Mouse (Mus musculus) urinary bladder, postnatal 36 days (tissue): Measurements from ENCODE around the gene Mgat4a.
"Not testable (repeated sequence)": the region's sequence is repeated elsewhere in the genome, so short reads cannot be mapped to it uniquely, and the experiment has no call there.

Experiments
- DNase-seq, 2 experiments: peaks; one replicate each; pipeline ENCODE4 v3.0.0; 2022; ENCODE audit warnings: low spot score in 2 of 2, mixed read lengths in 1 of 2

Gene Mgat4a

DNA sequence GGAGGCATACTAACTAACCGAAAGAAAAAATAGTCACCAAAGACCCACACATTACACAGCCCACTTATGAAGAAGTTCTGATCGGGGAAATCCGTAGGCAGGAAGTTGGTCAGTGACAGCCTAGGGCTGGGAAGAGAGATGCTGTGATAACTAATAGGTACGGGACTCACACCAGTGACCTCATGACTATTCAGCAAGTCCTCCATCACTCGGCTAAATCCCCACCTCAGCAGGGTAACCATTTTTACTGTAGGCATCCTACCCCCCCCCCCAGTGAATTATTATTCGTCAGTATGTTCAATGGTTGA, 8.3 kb downstream of the Mgat4a start:
- no peak for DNase-seq

DNA sequence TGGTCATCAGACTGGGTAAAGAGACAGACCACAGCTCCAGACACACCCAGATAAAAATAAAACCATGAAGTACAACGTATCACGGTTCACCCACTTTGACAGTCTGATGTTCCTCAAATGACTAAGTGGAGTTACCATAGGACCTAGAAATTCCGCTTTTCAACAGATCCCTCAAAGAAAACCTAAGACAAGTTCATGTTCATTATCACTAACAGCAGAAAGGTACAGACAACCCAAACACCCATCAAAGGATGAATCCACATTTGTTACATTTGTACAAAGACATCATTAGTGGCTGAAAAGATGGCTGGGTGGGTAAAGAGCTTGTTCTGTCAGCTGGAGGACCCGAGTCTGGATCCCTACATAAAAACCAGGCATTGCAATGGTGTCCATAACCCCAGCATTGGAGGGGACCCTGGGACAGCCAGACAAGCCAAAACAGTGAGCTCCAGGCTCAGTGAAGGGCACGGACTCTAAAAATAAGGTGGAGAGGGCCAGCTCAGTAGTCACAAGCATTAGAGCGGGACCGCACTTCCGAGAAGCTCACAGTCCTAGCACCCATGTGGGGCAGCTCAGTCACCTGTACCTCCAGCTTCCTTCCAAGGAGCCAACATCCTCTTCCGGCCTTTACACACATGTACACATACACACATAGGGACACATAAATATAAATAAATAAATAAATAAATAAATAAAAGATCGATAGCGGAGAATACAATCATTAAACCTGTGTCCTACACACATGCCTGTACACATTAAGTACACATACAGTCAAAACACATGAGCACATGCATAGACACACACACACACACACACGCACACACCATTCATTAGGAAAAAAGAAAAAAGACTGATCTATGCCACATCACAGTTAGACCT, 8.9 kb downstream of the Mgat4a start:
- DNase-seq = no peak

DNA sequence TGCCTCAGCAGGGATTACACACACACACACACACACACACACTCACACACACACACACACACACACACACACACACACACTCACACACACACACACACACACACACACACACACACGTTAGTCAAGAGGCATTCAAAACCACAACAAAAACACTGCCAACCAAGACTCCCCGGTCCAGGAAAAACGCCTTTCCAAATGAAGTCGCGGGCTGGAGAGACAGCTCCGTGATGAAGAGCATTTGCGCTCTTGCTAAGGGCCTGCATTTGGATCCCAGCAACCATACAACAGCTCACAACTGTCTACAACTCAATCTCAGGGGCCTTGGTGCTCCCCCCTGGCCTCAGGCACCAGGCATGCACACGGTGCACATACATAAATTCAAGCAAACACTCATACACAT, 10.8 kb downstream of the Mgat4a start:
- no peak for DNase-seq

DNA sequence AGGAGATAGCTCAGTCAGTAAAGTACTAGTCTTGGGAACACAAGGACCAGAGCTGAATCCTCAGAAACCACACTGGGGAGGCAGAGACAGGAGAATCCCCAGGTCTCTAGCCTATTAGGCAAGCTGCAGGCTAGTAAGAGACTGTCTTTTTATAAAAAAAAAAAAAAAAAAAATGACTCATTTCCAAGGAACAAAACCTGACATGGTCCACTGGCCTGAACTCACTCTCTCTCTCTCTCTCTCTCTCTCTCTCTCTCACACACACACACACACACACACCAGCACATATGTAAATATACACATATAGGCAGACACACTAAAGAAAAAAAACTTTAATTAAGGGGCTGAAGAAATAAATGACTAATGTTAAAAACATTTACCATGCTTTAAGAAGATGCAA, 14.6 kb downstream of the Mgat4a start:
- no peak for DNase-seq

DNA sequence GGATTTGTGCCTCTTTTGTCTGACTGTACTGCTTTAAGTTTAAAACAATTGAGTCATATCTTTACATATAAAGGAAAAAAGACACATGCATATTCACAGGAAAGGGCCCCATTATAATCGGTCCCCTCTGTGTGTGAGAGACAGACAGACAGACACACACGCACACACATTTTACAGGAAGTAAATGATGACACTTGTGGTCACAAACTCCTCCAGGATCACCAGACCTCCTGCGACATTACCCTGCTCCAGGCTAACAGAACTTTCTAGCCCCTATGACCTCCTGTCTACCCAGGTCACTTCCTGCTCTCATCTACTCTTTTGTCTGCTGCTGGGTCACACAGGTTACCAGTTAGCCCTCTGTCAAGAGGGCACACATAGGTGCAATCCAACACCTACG, 16.1 kb downstream of the Mgat4a start:
- no peak for DNase-seq

DNA sequence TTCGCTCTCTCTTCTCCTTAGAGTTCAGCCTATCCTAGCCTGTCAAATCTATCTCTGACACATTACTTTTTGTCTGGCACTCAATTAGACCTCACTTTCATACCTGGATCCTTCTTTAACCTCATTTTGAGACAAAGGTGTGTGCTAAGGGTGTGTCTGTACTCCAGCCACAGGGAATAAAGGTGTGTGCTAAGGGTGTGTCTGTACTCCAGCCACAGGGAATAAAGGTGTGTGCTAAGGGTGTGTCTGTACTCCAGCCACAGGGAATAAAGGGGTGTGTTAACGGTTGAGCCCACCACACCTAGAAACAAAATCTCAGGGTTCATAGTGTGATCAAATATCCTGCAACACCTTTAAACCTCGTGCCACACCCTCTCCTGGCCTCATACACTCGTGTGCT, 16.7 kb downstream of the Mgat4a start:
- DNase-seq = not testable (repeated sequence)

DNA sequence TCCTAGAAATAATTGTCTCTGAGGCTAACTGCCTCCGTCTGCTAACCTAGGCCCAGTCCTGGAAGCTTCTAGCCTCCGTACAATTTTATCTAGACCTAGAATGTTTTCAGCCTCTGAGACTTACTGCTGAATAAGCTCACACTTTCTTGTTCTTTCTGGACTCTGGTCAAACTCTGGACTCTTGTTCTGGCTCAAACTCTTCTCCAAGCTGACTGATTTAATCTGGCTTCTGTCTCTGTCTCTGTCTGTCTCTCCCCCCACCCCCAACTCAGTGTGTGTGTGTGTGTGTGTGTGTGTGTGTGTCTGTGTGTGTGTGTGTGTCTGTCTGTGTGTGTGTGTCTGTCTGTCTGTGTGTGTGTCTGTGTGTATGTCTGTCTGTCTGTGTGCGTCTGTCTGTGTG, 17.3 kb downstream of the Mgat4a start:
- DNase-seq = not testable (repeated sequence)

DNA sequence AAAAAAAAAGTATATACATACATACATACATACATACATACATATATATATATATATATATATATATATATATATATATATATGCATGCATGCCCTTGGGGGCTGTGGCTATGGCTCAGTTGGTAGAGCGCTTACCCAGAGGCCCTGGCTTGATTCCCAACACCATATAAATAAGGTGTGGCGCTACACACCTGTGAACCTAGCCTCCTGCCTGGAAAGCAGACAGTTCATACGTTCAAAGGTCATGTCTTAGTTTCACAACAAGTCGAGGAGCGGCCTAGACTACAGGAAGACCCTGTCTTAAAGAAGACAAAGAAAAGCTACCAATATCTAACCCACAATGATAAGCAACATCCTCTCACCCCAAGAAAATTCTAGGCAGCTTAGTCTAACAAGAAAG, 18.7 kb downstream of the Mgat4a start:
- DNase-seq = no peak

DNA sequence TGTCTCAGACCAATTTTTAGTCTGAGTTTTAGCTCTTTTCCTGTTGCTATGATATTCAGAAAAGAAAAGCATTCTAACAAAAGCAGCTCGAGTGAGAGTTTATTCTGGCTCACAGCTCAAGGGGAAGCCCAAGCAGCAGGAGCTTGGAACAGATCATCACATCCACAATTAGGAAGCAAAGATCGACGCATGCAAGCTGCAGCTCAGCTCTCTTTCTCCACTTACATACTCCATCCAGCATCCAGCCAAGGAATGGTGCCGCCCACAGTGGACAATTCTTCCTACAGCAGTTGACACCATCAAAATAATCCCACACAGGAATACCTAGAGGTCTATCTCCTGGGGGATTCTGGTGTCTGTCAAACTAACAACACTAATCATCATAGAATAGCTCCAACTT, 22.0 kb downstream of the Mgat4a start:
- DNase-seq = no peak

DNA sequence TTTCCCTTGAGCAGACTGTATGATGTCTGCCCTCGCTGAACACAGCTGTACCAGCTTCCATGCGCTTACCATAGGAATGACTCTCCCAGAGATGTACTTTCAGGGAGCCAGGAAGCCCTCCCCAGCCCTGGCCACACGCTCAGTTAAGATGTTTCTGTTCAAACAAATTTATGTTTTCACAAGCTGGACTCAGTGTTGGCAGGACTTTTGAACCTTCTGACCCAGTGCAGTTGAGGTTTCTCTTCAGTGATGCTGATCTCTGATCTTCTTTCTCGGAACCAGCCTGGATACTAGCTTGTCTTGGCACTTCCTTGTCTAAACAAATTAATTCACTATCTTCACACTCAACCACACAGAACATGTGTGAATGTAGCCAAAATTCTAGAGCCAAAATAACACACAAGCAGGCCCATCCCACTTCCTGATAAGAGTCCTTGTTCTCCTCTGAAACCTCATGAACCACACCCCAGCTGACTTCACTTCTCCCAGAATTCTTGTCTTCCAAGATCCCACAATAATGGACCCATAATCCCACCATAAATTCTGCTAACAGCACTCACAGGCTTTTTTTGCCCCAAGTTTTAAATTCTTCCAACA, 22.6 kb downstream of the Mgat4a start:
- no peak for DNase-seq

DNA sequence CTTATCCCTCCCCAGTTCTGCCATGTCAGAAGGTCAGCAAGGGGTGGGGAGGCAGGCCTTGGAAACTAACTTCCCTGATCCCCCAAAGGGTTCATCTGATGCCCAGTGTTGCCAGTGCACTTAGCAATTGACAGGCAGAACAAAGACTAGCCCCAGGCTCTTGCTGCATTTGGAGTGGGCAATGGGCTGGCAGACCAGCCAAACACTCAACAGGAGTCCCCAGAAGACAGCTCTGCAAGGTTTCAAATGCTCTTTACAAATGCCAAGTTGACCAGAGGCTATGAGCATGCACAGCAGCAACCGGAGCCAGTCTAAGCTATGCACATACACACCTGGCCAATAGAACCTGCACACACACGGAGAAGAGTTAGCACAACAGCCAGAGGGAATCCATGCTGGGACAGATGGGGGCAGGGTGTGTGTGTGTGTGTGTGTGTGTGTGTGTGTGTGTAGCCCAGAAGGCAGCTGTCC, 27.8 kb downstream of the Mgat4a start:
- DNase-seq = no peak

DNA sequence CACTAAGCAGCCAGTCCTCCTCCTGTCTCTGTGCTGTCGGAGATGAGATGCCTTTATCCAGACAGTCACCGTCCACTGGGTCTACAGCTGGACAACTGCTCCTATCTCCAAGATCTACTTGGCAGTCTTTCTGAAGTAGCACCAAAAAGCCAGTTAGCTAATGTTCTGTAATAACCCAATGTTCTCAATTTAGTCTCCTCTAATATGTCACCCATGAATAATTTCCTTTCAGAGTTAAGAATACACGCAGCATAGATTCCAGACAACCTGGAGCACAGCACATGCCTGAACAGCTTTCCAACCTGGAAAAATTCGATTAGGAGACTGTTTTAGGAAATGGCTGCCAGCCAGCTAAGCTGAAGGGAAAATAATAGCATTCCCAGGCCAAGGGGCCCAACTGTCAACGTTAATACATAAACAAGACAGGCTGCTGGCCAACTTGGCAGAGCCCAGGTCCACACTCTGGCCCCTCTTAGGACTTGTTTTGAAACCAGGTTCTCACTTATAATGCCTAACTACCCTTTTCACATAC, 28.6 kb downstream of the Mgat4a start:
- DNase-seq = peak in 1 of 2 experiments; percentile 52

DNA sequence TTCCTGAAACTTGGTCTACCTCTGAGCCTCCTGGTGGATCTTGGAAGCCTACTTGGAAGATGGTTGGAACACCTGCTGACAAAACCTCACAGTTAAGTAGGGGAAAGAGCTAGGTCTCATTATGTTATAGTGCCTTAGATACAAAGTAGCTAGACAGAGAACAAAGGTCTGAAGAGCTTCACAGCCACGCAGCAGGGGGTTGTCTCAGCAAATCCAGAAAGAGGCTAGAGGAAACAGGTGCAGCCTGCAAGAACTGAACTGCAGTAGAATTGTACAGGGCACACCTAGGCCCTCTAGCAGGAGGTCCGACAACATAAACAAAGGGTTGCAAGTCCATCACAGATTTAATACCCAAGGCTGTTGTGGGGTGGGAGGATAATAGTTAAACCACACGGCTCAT, 30.6 kb downstream of the Mgat4a start:
- no peak for DNase-seq

DNA sequence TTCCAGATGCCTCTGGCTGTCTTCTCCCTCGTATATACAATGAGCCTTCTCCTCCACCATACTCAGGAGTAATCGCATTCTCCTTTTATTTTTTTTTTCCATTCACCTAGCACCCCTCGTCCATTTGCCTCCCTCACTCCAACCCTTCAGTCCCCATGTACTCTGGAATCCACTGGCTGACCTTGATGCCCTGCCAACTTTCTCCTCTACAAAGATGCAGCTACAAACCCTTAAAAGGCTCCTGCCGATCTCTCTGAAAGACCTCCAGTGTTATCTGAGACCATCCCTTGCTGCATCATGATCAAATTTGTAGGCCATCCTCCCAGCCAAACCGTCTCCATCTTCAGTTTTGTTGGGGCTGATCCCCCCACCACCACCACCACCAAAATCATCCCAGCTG, 31.4 kb downstream of the Mgat4a start:
- no peak for DNase-seq

DNA sequence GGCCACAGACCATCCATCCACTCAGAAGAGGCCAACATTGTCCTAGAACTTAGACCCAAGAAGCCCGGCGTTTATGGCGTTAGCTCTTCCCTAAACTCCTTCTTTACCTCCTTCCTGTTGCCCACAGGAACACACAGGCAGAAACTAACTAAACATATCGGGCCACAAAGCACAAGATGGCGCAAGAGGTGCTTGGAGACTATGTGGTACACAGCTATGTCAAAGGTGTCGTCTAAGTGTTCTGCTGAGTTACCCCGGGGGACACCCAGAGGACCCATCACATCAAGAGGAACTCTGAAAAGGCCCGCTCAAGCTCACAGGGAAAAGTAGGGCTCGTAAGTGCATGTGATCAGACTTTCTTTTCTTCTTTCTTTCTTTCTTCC, 35.5 kb downstream of the Mgat4a start:
- DNase-seq = no peak

DNA sequence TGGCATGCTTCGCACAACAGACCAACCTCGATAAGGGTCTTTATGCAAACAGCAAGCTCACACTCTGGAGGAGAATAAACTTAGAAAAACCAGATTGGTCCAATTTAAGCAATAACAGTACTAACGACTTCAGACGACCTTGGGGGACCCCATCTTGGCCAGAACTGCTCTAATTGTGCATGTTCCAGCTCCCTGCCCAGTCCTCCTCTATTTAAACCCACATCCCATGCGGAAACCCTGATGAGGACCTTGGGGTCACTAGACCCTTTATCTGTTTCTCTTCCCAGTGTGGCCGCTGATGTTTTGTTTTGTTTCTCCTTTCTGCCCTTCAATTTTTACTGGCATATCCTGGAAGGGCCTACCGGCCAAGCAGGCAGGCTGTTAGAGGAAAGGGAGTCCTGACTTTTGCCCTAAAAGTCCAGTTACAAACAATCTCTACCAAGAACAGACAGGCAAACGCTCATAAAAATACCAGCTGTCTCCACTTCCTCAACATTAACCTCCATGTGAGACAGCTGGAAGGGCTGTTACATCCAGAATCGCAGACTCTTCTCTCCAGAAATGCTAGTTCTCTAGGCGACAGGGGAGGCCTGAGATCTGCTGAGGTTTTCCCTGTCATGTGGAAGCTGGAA, 36.0 kb downstream of the Mgat4a start:
- no peak for DNase-seq

DNA sequence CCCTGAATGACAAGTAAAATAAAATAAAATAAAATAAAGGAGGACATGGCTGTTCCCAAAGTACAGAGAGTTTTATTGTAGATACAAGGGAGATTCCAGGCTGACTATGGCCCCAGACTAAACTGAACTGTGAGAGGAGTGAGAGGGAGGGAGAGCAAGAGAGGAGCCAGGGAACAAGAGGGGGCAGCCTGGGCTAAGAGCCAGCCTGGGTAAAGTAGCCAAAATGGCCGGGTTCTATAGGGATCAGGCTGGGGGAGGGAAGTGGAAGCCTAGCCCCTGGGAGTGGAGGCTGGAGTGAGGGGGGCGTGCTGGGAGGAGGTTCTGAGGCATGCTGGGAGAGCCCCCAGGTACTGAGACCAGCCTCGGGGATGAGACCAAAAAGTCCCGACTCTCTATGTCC, 37.2 kb downstream of the Mgat4a start:
- no peak for DNase-seq

DNA sequence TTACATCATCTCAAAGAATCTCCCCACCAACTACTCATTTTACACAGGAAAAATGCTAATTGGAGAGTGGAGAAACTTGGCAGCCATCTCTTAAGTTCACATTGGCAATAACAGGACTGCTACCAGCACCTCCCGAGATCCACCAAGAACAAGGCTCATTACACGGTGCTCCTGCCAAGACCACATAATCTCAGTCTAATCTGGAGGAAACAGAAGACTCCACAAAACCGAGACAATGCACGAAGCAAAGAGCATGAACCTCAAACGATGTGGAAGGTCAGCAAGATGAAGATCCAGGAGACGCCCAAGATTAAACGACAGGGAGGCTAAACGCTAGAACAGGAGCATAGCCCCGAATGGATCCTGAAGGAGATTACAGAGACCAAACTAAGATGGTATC, 38.5 kb downstream of the Mgat4a start:
- no peak for DNase-seq

DNA sequence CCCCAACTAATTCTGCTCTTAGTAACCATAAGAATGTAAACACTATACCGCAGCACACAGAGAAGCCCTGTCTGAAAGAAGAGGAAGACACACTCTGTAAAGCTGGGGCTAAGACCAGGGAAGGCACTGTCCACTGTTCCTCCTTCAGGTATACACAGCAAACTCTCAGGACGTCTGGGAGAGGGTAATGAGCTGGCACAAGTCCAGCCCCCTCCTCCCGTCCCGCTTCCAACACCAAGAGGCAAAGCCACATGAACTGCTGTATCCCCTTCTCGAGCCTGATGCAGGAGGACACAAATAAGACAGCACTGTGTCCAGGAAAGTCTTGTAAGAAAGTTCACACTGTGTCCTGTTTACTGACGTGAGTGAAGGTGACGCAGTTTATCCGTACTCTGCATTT, 40.1 kb downstream of the Mgat4a start:
- DNase-seq = no peak

DNA sequence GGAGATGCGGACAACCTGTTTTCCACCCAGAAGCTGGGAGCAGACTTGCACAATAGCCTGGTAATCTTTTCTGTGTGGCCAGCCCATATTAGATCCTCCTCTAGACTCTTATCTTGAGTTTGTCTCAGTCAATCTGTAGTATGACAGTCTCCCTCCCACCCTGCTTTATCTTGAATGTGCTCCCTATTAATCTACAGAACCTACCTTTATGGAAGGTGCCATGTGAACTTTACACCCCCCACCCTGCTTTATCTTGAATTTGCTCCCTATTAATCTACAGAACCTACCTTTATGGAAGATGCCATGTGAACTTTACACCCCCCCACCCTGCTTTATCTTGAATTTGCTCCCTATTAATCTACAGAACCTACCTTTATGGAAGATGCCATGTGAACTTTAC, 41.4 kb downstream of the Mgat4a start:
- DNase-seq = not testable (repeated sequence)

DNA sequence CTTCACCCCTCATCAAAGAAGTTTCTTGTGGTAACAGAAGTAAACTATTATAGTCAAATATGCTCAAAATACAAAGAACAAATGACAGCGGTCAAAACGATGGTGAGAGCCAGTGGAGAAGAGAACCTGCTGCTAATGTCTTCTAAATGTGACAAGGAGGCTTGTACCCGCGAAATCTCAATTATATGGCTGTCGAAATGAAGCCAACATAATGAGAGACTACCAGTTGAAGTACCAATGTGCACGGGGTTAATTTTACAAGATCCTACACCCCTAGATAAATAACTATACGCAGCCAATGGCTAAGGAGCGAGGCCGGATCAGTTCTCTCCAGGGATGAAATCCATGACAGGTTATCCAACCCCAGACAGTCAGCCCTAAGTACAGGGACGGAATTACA, 41.9 kb downstream of the Mgat4a start:
- DNase-seq = no peak

DNA sequence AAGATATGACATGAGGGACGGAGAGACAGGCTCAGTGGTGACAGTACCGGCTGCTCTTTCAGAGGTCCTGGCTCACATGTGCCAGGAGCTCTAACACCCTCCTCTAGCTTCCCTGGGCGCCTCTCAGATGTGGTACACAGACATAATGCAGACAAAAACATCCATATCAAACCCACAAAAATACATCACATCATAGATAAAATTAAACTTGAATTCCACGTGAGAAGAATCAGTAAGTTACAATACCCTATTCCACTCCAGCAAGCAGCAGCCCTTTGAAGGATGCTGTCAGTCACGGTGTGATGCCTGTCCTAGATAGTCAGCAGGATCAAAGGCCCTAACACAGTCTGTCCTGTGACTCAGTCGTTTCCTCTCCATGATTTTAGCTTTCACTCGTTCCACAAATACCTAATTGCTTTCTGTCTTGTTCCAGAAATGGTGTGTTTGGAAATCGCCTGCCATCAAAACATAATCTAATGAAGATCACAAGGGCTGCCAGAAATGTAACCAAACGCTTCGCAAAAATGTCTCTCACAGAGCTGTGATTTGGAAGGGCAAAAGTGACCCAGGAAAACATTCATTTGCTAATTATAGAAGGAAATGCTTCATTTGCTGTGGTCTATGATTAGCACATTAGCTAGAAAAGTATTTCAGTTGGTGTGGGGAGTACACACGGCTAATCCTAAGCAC, 44.1 kb downstream of the Mgat4a start:
- DNase-seq = no peak
